Mouse (Mus musculus): ENCODE measurements around the gene Slc1a7. TPM values are rescaled to one million over a fixed set of nuclear protein-coding genes. Genes with fewer than 3 reads are reported as not detected.

Slc1a7 gene
- polyA plus RNA-seq, 1 experiment from 2014 or later = not detected

GRCm38 (mm10) chr4:108062524-108062923 is 94.4 kb downstream of the Slc1a7 start:
- Histone ChIP-seq H3K4me3 (replicated peaks) (no peak overlapping the region), H3K4me2 (no peak overlapping the region), H3K4me1 (no peaks in the 10 kb centered on the region), H3K27ac (no peak overlapping the region), H3K9ac (no peak overlapping the region), H3K27me3 (no peaks in the 10 kb centered on the region), H3K9me3 (replicated peaks) (no peaks in the 10 kb centered on the region), H3K36me3 (peaks cover 75% of the 10 kb centered on the region)
- 89% methylated on average over 5 of the region's 5 CpGs for WGBS
- ATAC-seq (replicated peaks; ENCODE audit: low FRiP score) = no peak

Other genes with a start within 250 kb of the Slc1a7 start
- gene Lrp8, start 166.1 kb upstream of the Slc1a7 start, polyA plus RNA-seq (2015; fragmentation: Nextera tagmentation; extraction: Ambion mirVana) = 2.2 and 2.6 TPM in 2 replicates
- gene Magoh, start 88.6 kb upstream of the Slc1a7 start, polyA plus RNA-seq (2015; fragmentation: Nextera tagmentation; extraction: Ambion mirVana) = 199 and 241 TPM in 2 replicates
- gene 0610037L13Rik, start 78.5 kb upstream of the Slc1a7 start, polyA plus RNA-seq (2015; fragmentation: Nextera tagmentation; extraction: Ambion mirVana) = 122 and 135 TPM in 2 replicates
- 45.6 and 49.7 TPM in 2 replicates for gene Cpt2, start 44.7 kb upstream of the Slc1a7 start, polyA plus RNA-seq (2015; fragmentation: Nextera tagmentation; extraction: Ambion mirVana)
- 0.53 and 1.1 TPM in 2 replicates for gene Podn, start 128.1 kb downstream of the Slc1a7 start, polyA plus RNA-seq (2015; fragmentation: Nextera tagmentation; extraction: Ambion mirVana)
- 228 and 229 TPM in 2 replicates for gene Scp2, start 176.7 kb downstream of the Slc1a7 start, polyA plus RNA-seq (2015; fragmentation: Nextera tagmentation; extraction: Ambion mirVana)
- 36.4 and 37.2 TPM in 2 replicates for gene Echdc2, start 197.1 kb downstream of the Slc1a7 start, polyA plus RNA-seq (2015; fragmentation: Nextera tagmentation; extraction: Ambion mirVana)
- gene Zyg11a, start 249.7 kb downstream of the Slc1a7 start, polyA plus RNA-seq (2015; fragmentation: Nextera tagmentation; extraction: Ambion mirVana) = 0.22 and 0.26 TPM in 2 replicates